Mouse (Mus musculus): ENCODE measurements at regions not wholly inside any gene's neighbourhood (a gene's known extent, or its start where the extent isn't known, plus 50 kb on each side); places are given as distances from the start of the nearest gene placed in this dataset.
A peak's percentile ranks its signal among the peaks of the same experiment; 100 is the strongest.

DNA sequence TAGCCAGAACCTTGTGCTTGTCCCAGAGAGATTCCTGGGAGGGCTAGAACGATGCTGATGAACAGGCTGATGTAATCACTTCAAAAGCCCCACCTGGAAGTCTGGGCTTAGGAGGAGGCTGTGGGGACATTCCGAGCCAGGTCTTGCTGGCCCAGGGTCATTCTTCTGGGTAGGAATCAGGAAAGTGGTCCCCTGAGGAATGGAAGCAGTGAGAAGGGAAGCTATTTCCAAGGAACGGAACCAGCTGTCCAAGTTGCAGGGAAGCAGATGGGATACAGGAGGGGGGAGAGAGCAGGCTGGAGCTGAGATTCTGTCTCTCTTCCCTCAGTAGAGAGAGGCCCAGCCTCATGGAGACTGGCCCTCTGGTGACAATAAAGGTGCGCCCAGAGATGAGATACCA is 243.9 kb downstream of the Tcf7l2 start:
- WGBS, result 65% methylated on average over 4 of the region's 4 CpGs

DNA sequence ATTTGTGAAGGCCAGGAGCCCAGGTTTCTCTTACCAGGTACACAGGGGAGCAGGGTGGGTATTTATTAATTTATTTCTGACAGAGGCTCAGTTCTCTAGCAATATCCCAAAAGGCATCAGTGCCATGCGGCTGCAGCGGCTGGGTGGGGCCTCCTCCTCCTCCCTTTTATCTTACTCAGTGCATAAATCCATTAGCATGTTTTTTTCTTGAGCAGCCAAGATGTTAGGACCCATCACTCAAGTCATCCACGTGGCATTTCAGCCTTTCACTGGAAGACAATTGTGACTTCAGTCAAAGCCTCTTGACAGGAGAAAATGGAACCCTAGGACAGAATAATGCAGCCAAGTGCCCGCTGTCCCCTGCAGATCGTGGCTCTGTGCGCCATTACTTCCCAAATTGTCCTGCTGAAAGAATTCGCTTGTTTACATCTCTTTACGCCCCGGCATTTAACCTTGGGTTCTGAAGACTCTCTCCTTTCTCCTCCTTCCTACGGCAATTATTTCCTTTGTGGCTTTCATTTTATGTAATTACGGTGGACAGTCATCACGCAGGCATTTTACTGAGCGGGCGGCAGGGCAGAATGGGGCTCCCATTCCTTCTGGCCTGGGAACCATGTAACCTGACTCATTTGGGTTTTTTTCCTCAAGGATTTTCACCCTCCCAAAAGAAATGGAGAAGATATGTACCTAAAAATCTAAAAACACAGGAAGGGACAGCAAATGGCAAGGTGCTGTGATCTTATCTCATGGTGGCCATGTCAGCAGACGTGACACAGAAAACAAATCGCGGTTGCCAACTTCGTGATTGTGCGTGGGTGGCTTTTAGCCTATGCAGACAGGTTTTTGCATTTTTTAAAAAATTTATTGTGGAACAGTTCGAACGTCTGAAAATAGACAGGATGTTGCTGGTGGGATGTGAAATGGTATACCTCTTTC is 250.4 kb downstream of the Tcf7l2 start:
- H3K4me3 ChIP-seq (replicated peaks; ENCODE audit: low read length), result no peak overlapping the region
- no peaks in the 10 kb centered on the region for H3K9me3 ChIP-seq (replicated peaks; ENCODE audit: control insufficient read depth, low read length)
- ATAC-seq (ENCODE audit: insufficient read depth, low FRiP score), result no peak
- 64% methylated on average over 21 of the region's 21 CpGs for WGBS
- no peak overlapping the region for H3K27ac ChIP-seq (ENCODE audit: low read length)
- H3K4me2 ChIP-seq (ENCODE audit: low read depth, low read length), result no peak overlapping the region
- no peak overlapping the region for H3K9ac ChIP-seq (ENCODE audit: low read length)
- H3K4me1 ChIP-seq (ENCODE audit: control insufficient read depth, insufficient read depth, low read length), result no peaks in the 10 kb centered on the region
- H3K27me3 ChIP-seq (ENCODE audit: control insufficient read depth, insufficient read depth, low read length), result no peaks in the 10 kb centered on the region
- no peaks in the 10 kb centered on the region for H3K36me3 ChIP-seq (ENCODE audit: control insufficient read depth, insufficient read depth, low read length)

More for the DNA sequence above, 243.9 kb downstream of the Tcf7l2 start:
- no peak overlapping the region for H3K4me3 ChIP-seq (replicated peaks; ENCODE audit: low read length)
- H3K9ac ChIP-seq (ENCODE audit: low read length), result no peak overlapping the region
- ATAC-seq (ENCODE audit: insufficient read depth, low FRiP score), result no peak
- H3K36me3 ChIP-seq (ENCODE audit: control insufficient read depth, insufficient read depth, low read length), result no peaks in the 10 kb centered on the region
- no peak overlapping the region for H3K27ac ChIP-seq (ENCODE audit: low read length)
- no peaks in the 10 kb centered on the region for H3K27me3 ChIP-seq (ENCODE audit: control insufficient read depth, insufficient read depth, low read length)
- H3K4me1 ChIP-seq (ENCODE audit: control insufficient read depth, insufficient read depth, low read length), result no peaks in the 10 kb centered on the region
- H3K9me3 ChIP-seq (replicated peaks; ENCODE audit: control insufficient read depth, low read length), result no peaks in the 10 kb centered on the region
- H3K4me2 ChIP-seq (ENCODE audit: low read depth, low read length), result no peak overlapping the region

DNA sequence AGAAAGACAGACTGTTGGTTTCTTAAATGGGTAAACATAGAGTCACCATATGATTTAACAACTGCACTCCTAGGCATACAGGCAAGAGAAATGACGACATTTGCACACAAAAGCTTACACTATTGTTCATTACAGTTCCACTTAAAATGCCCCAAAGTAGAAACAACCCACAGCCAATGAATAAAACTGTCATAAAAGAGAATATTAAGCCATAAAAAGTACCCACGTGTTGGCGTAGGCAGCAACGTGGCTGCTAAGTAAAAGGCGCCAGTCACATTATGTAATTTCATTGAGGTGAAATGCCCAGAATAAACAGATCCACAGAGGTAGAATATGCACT is 251.1 kb downstream of the Tcf7l2 start:
- Histone ChIP-seq H3K27ac (ENCODE audit: low read length) (no peak overlapping the region), H3K9ac (ENCODE audit: low read length) (no peak overlapping the region), H3K4me1 (ENCODE audit: control insufficient read depth, insufficient read depth, low read length) (no peaks in the 10 kb centered on the region), H3K27me3 (ENCODE audit: control insufficient read depth, insufficient read depth, low read length) (no peaks in the 10 kb centered on the region), H3K36me3 (ENCODE audit: control insufficient read depth, insufficient read depth, low read length) (no peaks in the 10 kb centered on the region), H3K4me2 (ENCODE audit: low read depth, low read length) (no peak overlapping the region), H3K4me3 (replicated peaks; ENCODE audit: low read length) (no peak overlapping the region), H3K9me3 (replicated peaks; ENCODE audit: control insufficient read depth, low read length) (no peaks in the 10 kb centered on the region)
- ATAC-seq (ENCODE audit: insufficient read depth, low FRiP score), result no peak
- 65% methylated on average over 5 of the region's 5 CpGs for WGBS

DNA sequence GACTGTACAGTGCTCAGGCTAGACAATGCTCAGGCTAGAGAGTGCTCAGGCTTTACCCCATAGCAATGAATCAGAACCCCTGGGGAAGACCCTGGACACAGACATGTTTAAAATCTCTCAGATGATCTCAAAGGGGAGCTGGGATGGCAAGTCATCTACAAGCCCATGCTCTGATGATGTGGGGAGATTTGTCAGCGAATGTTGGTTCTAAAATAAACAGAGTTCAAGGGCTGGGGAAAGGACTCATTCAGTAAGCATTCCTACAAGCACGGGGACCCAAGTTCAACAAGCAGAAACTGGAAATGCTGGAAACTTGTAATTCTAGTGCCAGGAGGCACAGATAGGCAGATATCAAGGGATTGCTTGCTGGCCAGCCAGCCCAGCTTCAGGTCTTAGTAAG is 254.1 kb downstream of the Tcf7l2 start:
- WGBS, result 25% methylated on average over 2 of the region's 2 CpGs

DNA sequence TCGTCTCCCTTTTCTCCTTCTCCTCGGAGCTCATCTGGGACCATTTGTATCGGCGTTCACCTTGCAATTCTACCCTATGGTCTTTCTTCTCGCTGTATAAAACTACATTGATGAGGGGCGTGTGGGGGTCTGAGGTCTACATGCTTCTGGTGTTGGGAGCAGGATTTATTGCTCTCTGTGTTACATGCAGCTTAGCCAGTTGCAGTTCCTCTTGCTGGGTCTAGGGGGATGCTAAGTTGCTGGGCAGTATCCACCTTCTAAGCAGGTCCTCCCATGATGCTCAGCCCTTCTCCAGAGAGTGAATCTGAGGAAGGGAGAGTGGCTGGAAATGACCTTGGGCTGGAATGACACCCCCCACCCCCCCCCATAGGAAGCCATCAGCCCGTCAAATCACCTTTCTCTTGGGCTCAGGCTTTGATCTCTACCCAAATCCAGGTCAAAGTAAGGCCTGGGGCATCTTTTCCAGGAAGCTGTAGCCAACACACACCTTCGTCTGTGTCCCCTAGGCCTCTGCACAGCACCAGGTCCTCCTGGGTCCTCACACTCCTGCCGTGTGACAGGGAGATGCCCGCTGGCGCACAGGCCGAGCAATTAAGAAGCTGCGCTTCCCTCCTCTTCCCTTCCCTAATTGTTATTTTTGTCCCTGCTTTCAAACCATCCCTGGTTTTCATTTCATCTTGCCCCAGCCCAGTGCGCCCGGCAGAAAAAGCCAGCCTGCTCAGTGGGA is 257.0 kb downstream of the Tcf7l2 start:
- no peak overlapping the region for H3K4me2 ChIP-seq (ENCODE audit: low read depth, low read length)
- WGBS, result 89% methylated on average over 15 of the region's 15 CpGs
- H3K9me3 ChIP-seq (replicated peaks; ENCODE audit: control insufficient read depth, low read length), result no peaks in the 10 kb centered on the region
- no peaks in the 10 kb centered on the region for H3K27me3 ChIP-seq (ENCODE audit: control insufficient read depth, insufficient read depth, low read length)
- H3K4me3 ChIP-seq (replicated peaks; ENCODE audit: low read length), result no peak overlapping the region
- H3K27ac ChIP-seq (ENCODE audit: low read length), result no peak overlapping the region
- no peak for ATAC-seq (ENCODE audit: insufficient read depth, low FRiP score)
- no peaks in the 10 kb centered on the region for H3K4me1 ChIP-seq (ENCODE audit: control insufficient read depth, insufficient read depth, low read length)
- H3K36me3 ChIP-seq (ENCODE audit: control insufficient read depth, insufficient read depth, low read length), result no peaks in the 10 kb centered on the region
- H3K9ac ChIP-seq (ENCODE audit: low read length), result no peak overlapping the region

More for the DNA sequence above, 254.1 kb downstream of the Tcf7l2 start:
- H3K27me3 ChIP-seq (ENCODE audit: control insufficient read depth, insufficient read depth, low read length), result no peaks in the 10 kb centered on the region
- H3K36me3 ChIP-seq (ENCODE audit: control insufficient read depth, insufficient read depth, low read length), result no peaks in the 10 kb centered on the region
- no peak overlapping the region for H3K27ac ChIP-seq (ENCODE audit: low read length)
- no peak overlapping the region for H3K4me2 ChIP-seq (ENCODE audit: low read depth, low read length)
- H3K9ac ChIP-seq (ENCODE audit: low read length), result no peak overlapping the region
- no peak for ATAC-seq (ENCODE audit: insufficient read depth, low FRiP score)
- H3K4me1 ChIP-seq (ENCODE audit: control insufficient read depth, insufficient read depth, low read length), result no peaks in the 10 kb centered on the region
- no peaks in the 10 kb centered on the region for H3K9me3 ChIP-seq (replicated peaks; ENCODE audit: control insufficient read depth, low read length)
- no peak overlapping the region for H3K4me3 ChIP-seq (replicated peaks; ENCODE audit: low read length)

DNA sequence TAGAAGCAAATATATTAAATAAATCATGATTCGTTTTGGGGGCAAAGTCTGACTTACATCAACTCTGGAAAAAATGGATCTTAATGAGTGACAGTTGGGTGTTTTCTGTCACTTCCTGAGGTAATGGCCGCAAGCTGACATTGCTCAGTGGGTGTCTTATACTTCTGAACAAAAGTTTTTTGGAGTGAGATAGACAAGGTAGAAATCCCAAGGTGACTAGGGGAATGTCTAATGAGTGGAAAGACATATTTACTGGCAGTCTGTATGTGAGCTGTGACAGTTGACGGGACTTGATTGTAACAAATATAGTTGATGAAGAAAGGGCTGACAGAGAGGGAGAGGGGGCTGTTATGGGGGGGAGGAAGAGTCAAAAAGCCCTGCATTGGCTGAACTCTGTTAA is 257.8 kb downstream of the Tcf7l2 start:
- Histone ChIP-seq H3K36me3 (ENCODE audit: control insufficient read depth, insufficient read depth, low read length) (no peaks in the 10 kb centered on the region), H3K27ac (ENCODE audit: low read length) (no peak overlapping the region), H3K4me2 (ENCODE audit: low read depth, low read length) (no peak overlapping the region), H3K9ac (ENCODE audit: low read length) (no peak overlapping the region), H3K9me3 (replicated peaks; ENCODE audit: control insufficient read depth, low read length) (no peaks in the 10 kb centered on the region), H3K4me1 (ENCODE audit: control insufficient read depth, insufficient read depth, low read length) (no peaks in the 10 kb centered on the region), H3K4me3 (replicated peaks; ENCODE audit: low read length) (no peak overlapping the region), H3K27me3 (ENCODE audit: control insufficient read depth, insufficient read depth, low read length) (no peaks in the 10 kb centered on the region)
- WGBS, result 78% methylated on average over 3 of the region's 3 CpGs
- no peak for ATAC-seq (ENCODE audit: insufficient read depth, low FRiP score)

DNA sequence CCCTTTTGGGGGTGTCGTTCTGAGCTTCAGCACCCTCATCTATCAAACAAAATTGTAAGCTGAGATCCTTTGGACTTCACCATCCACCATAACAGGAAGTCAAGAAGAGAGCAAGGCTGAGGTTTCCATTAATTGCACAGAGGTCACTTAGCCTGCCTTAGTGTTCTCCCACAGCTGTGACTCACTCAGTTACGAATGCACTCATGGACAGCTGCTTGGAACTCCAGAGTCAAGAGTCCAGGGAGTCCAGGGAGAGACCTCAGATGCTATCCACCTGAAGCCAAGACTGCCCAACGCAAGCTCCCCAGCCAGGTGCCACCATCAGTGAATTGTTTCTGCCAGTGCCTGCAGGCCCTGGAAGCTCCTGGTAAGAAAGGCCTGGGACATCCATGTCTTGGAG is 259.8 kb downstream of the Tcf7l2 start:
- Histone ChIP-seq H3K27me3 (ENCODE audit: control insufficient read depth, insufficient read depth, low read length) (no peaks in the 10 kb centered on the region), H3K36me3 (ENCODE audit: control insufficient read depth, insufficient read depth, low read length) (no peaks in the 10 kb centered on the region), H3K4me3 (replicated peaks; ENCODE audit: low read length) (no peak overlapping the region), H3K4me1 (ENCODE audit: control insufficient read depth, insufficient read depth, low read length) (peaks cover 10% of the 10 kb centered on the region; the same call in 1 of the 2 replicates), H3K4me2 (ENCODE audit: low read depth, low read length) (no peak overlapping the region), H3K9me3 (replicated peaks; ENCODE audit: control insufficient read depth, low read length) (no peaks in the 10 kb centered on the region), H3K27ac (ENCODE audit: low read length) (no peak overlapping the region), H3K9ac (ENCODE audit: low read length) (no peak overlapping the region)
- ATAC-seq (ENCODE audit: insufficient read depth, low FRiP score), result no peak
- WGBS, result 66% methylated on average over 3 of the region's 3 CpGs

DNA sequence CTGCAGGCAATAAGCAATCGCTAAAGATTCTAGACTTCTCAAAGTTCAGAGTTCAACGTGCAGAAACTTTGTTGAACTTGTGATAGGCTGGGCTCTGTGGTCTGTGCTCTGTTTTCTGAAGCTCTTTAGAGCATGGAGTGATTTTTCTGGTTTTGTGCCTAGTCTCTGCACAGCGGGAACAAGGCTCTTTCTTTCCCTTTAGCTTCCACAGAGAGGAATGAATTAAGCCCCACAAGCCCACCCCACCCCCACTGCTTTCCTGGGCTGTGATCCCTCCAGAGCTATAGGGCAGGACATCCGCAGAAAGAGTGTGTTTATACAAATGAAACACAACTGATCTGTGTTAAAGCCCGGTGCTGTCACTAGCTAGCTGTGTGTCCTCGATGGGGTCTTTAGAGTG is 264.3 kb downstream of the Tcf7l2 start:
- no peak overlapping the region for H3K4me2 ChIP-seq (ENCODE audit: low read depth, low read length)
- WGBS, result 21% methylated on average over 6 of the region's 6 CpGs
- H3K9me3 ChIP-seq (replicated peaks; ENCODE audit: control insufficient read depth, low read length), result no peaks in the 10 kb centered on the region
- no peaks in the 10 kb centered on the region for H3K27me3 ChIP-seq (ENCODE audit: control insufficient read depth, insufficient read depth, low read length)
- H3K4me3 ChIP-seq (replicated peaks; ENCODE audit: low read length), result no peak overlapping the region
- no peaks in the 10 kb centered on the region for H3K36me3 ChIP-seq (ENCODE audit: control insufficient read depth, insufficient read depth, low read length)
- no peak for ATAC-seq (ENCODE audit: insufficient read depth, low FRiP score)
- H3K9ac ChIP-seq (ENCODE audit: low read length), result no peak overlapping the region; the same call in 1 of the 2 replicates
- H3K4me1 ChIP-seq (ENCODE audit: control insufficient read depth, insufficient read depth, low read length), result peaks cover 10% of the 10 kb centered on the region; the same call in 1 of the 2 replicates
- H3K27ac ChIP-seq (ENCODE audit: low read length), result 0 out of 2 replicates have a peak overlapping the region, but pooled peaks have one; percentile 8

DNA sequence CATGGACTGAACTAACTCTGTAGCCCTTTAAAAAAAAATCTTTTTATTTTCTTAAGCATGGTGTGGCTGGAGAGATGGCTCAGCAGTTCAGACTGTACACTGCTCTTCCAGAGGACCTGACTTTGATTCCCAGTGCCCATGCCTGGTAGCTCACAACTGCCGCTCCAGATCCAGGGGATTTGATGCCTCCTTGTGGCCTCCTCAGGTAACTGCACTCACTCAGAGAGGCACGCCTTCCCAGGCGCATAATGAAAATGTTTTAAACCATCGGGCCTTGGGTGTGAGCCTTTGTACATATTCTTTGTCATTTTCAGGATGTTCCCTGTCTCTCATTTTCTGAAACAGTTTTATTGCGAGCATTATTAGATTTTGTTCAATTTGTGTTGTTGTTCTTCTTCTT is 265.8 kb downstream of the Tcf7l2 start:
- Histone ChIP-seq H3K36me3 (ENCODE audit: control insufficient read depth, insufficient read depth, low read length) (no peaks in the 10 kb centered on the region), H3K9me3 (replicated peaks; ENCODE audit: control insufficient read depth, low read length) (no peaks in the 10 kb centered on the region), H3K4me1 (ENCODE audit: control insufficient read depth, insufficient read depth, low read length) (peaks cover 10% of the 10 kb centered on the region; the same call in 1 of the 2 replicates), H3K9ac (ENCODE audit: low read length) (no peak overlapping the region), H3K4me2 (ENCODE audit: low read depth, low read length) (no peak overlapping the region), H3K4me3 (replicated peaks; ENCODE audit: low read length) (no peak overlapping the region), H3K27me3 (ENCODE audit: control insufficient read depth, insufficient read depth, low read length) (no peaks in the 10 kb centered on the region), H3K27ac (ENCODE audit: low read length) (no peak overlapping the region)
- ATAC-seq (ENCODE audit: insufficient read depth, low FRiP score), result no peak
- WGBS, result 95% methylated on average over 5 of the region's 5 CpGs
